ENCODE assay signal across 35 mouse cellular contexts in the genomic region with DNA sequence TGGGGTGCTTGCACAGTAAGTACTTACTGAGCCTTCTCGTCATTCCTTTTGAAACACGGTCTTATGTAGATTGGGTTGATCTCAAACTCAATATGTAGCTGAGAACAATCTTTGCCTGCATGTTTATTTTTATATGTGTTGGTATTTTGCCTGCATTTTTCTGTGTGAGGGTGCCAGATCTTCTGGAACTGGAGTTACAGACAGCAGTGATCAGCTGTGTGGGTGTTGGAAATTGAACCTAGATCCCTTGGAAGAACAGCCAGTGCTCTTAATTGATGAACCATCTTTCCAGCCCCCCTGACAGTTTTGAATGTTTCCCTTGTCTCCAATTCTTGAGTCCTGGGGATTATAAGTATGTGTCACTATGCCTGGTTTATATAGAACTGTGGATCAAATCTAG. TPM values are rescaled to one million over a fixed set of nuclear protein-coding genes. Genes with fewer than 3 reads are reported as not detected.
"Had no signal": no experiment of that assay in that cellular context is flagged by ENCODE, and none has a peak within 500 bp of the region (broad histone marks: within the 10 kb centered on the region; RNA-seq: fewer than 3 reads in every experiment).

No protein-coding gene starts in this region.

- H3K4me3 ChIP-seq: limb, embryonic 10.5 days; limb, embryonic 12.5 days; limb, embryonic 13.5 days; limb, embryonic 15.5 days; liver, embryonic 12.5 days; liver, embryonic 13.5 days; liver, embryonic 15.5 days; lung, embryonic 15.5 days; megakaryocyte, embryonic 14.5 days; midbrain, embryonic 10.5 days; midbrain, embryonic 12.5 days; midbrain, embryonic 13.5 days; midbrain, embryonic 15.5 days; myocyte had no signal

- H3K4me1 ChIP-seq: liver, embryonic 12.5 days had no signal

- H3K4me2 ChIP-seq: limb, embryonic 12.5 days; limb, embryonic 13.5 days; limb, embryonic 15.5 days; liver, embryonic 11.5 days; liver, embryonic 12.5 days; liver, embryonic 13.5 days; liver, embryonic 15.5 days; lung, embryonic 14.5 days; lung, embryonic 15.5 days; midbrain, embryonic 11.5 days; midbrain, embryonic 12.5 days; midbrain, embryonic 13.5 days; midbrain, embryonic 15.5 days had no signal

- H3K9ac ChIP-seq: limb, embryonic 12.5 days; limb, embryonic 13.5 days; limb, embryonic 15.5 days; liver, embryonic 12.5 days; liver, embryonic 13.5 days; liver, embryonic 14.5 days; liver, embryonic 15.5 days; liver, postnatal 0 days; lung, embryonic 14.5 days; lung, embryonic 15.5 days; midbrain, embryonic 12.5 days; midbrain, embryonic 13.5 days; midbrain, embryonic 15.5 days had no signal

- ATAC-seq: liver, embryonic 12.5 days; liver, postnatal 0 days; lung, postnatal 0 days; midbrain, embryonic 13.5 days; midbrain, embryonic 15.5 days; midbrain, embryonic 16.5 days had no signal

- H3K9me3 ChIP-seq: limb, embryonic 10.5 days; limb, embryonic 12.5 days; limb, embryonic 13.5 days; limb, embryonic 15.5 days; liver, embryonic 12.5 days; liver, embryonic 13.5 days; liver, embryonic 15.5 days; lung, embryonic 15.5 days; midbrain, embryonic 10.5 days; midbrain, embryonic 12.5 days; midbrain, embryonic 13.5 days; midbrain, embryonic 15.5 days had no signal

- H3K36me3 ChIP-seq: limb, embryonic 10.5 days; limb, embryonic 12.5 days; limb, embryonic 13.5 days; limb, embryonic 15.5 days; liver, embryonic 12.5 days; liver, embryonic 13.5 days; liver, embryonic 15.5 days; lung, embryonic 15.5 days; midbrain, embryonic 10.5 days; midbrain, embryonic 12.5 days; midbrain, embryonic 13.5 days; midbrain, embryonic 15.5 days had no signal

- H3K27me3 ChIP-seq: limb, embryonic 12.5 days; limb, embryonic 13.5 days; limb, embryonic 15.5 days; lung, embryonic 15.5 days; midbrain, embryonic 12.5 days; midbrain, embryonic 15.5 days had no signal

- H3K27ac ChIP-seq: limb, embryonic 10.5 days; limb, embryonic 12.5 days; limb, embryonic 13.5 days; limb, embryonic 15.5 days; liver, embryonic 12.5 days; liver, embryonic 13.5 days; liver, embryonic 14.5 days; liver, embryonic 15.5 days; lung, embryonic 15.5 days; macrophage; midbrain, embryonic 10.5 days; midbrain, embryonic 12.5 days; midbrain, embryonic 13.5 days; midbrain, embryonic 15.5 days had no signal

- DNase-seq: left cerebral cortex, postnatal 4 days; liver; liver, embryonic 13.5 days; liver, postnatal 0 days; lung, adult 18-20 months; lung, adult 2 months; lung, embryonic 14.5 days; lung, postnatal 10 days; lung, postnatal 14 days; lung, postnatal 36 days; lung, postnatal 4 days; midbrain, embryonic 14.5 days had no signal

RNA-seq across cellular contexts. Expression of a gene that starts 4.9 kb away (rescaled TPM):
- total RNA-seq: megakaryocyte progenitor cell, adult 5-6 weeks; megakaryocyte, adult 5-6 weeks; megakaryocyte-erythroid progenitor cell, adult 5-6 weeks; monocyte, adult 5-6 weeks had no signal
- polyA plus RNA-seq: macrophage had no signal
